ENCODE assay signal across 13 mouse cellular contexts in genomic region chr12:98268441-98269369, GRCm38 (mm10). TPM values are rescaled to one million over a fixed set of nuclear protein-coding genes. Genes with fewer than 3 reads are reported as not detected.
DNase-seq lines count a peak whose midpoint lies in the region; ATAC-seq and TF ChIP-seq lines count a peak whose summit lies in the region.
"Had no signal": no experiment of that assay in that cellular context is flagged by ENCODE, and none has a peak within 500 bp of the region (broad histone marks: within the 10 kb centered on the region; RNA-seq: fewer than 3 reads in every experiment).

Gene Gpr65 (plus strand): TSS chr12:98268635.

- H3K27ac ChIP-seq in gastrocnemius, adult 2 months: no peak within 1 kb of the TSS
- peak within 1 kb of the TSS; percentile 83 for H3K27ac ChIP-seq in thymus, adult 2 months (ENCODE audit: control insufficient read depth, insufficient read depth, low read length)
- H3K27ac ChIP-seq in macrophage: peak within 1 kb of the TSS; percentile 70
- H3K27ac ChIP-seq: limb, embryonic 10.5 days had no signal

- H3K4me3 ChIP-seq in gastrocnemius, adult 2 months: peak within 1 kb of the TSS; percentile 13; the same call in 1 of the 2 replicates
- H3K4me3 ChIP-seq in thymus, adult 2 months (ENCODE audit: control insufficient read depth, insufficient read depth, low read length): peak within 1 kb of the TSS; percentile 37
- peak within 1 kb of the TSS; percentile 53 for H3K4me3 ChIP-seq in macrophage (ENCODE audit: inconsistent target)
- H3K4me3 ChIP-seq: limb, embryonic 10.5 days had no signal

- H3K79me2 ChIP-seq in macrophage (ENCODE audit: inconsistent target): peaks cover 52% of the 10 kb centered on the region

- TF ChIP-seq CTCF in gastrocnemius, adult 2 months (IDR thresholded peaks at IDR 0.05): no peak
- no peak for TF ChIP-seq CTCF in thymus, adult 2 months (IDR thresholded peaks at IDR 0.05; ENCODE audit: borderline replicate concordance, control insufficient read depth, extremely low read depth, insufficient read depth, low read length, poor library complexity)

- no peak for ATAC-seq in erythroblast, adult 5-6 weeks (replicated peaks; ENCODE audit: low FRiP score, poor library complexity, severe bottlenecking)

- peaks cover 13% of the 10 kb centered on the region for H3K4me1 ChIP-seq in thymus, adult 2 months (replicated peaks; ENCODE audit: control insufficient read depth, insufficient read depth, low read length)

- no peak for TF ChIP-seq POLR2A in thymus, adult 2 months (IDR thresholded peaks at IDR 0.05; ENCODE audit: control insufficient read depth, extremely low read depth, insufficient read depth, low read length, poor library complexity)

- no peak for DNase-seq in gastrocnemius, adult 2 months
- no peak for DNase-seq in gastrocnemius, postnatal 4 days (ENCODE audit: low spot score in 2 of 2)
- peak; percentile 39 for DNase-seq in thymus, adult 2 months
- no peak for DNase-seq in thymus, adult 18-20 months
- DNase-seq in thymus, postnatal 4 days: peak; percentile 32
- DNase-seq in adrenal gland, adult (ENCODE audit: inconsistent age in 2 of 2, low spot score in 1 of 2): no peak
- DNase-seq: cerebellum, postnatal 14 days; lung, postnatal 4 days; right cerebral cortex, adult 18-20 months had no signal

- WGBS in thymus, adult 2 months: 9% methylated on average over 13 of the region's 13 CpGs
- 21% methylated on average over 13 of the region's 13 CpGs for WGBS in macrophage (ENCODE audit: missing documents)

- intact Hi-C loops in gastrocnemius, adult 2 months (cut with DNase I): no loop called here

- no peaks in the 10 kb centered on the region for H3K27me3 ChIP-seq in thymus, adult 2 months (ENCODE audit: control insufficient read depth, insufficient read depth, low read length)

- no peaks in the 10 kb centered on the region for H3K36me3 ChIP-seq in thymus, adult 2 months (ENCODE audit: control insufficient read depth, insufficient read depth, low read length)
- no peaks in the 10 kb centered on the region for H3K36me3 ChIP-seq in macrophage (ENCODE audit: inconsistent target)
- H3K36me3 ChIP-seq: limb, embryonic 10.5 days had no signal

RNA-seq across cellular contexts. Expression of gene Gpr65, which starts in this region (rescaled TPM):
- under 1 TPM; 0.11 to 0.15 TPM for total RNA-seq in gastrocnemius, adult 2 months (2021)
- total RNA-seq in gastrocnemius, postnatal 4 days (2021): under 1 TPM; 0.25 to 0.57 TPM
- 11.2 and 15.1 TPM in 2 replicates for polyA plus RNA-seq in thymus, adult 2 months (2012; rRNA removed)
- total RNA-seq in macrophage (2018; cell fraction: chromatin; rRNA removed): 100 to 1,000 TPM in 12 of 26 experiments, 10 to 100 TPM in 11, 1 to 10 TPM in 3; 4.4 to 225 (median 96.2) TPM
- 100 to 1,000 TPM in 25 of 26 experiments, 10 to 100 TPM in 1; 98.6 to 277 (median 172) TPM for total RNA-seq in macrophage (2018; cell fraction: cytosol; rRNA removed)
- 100 to 1,000 TPM in 23 of 26 experiments, 10 to 100 TPM in 3; 18.3 to 575 (median 202) TPM for total RNA-seq in macrophage (2018; cell fraction: nucleus; rRNA removed)
- polyA plus RNA-seq in macrophage (2018): 99.7 to 173 TPM (median 110 TPM) in 3 replicates
- total RNA-seq in erythroblast, adult 5-6 weeks (2015; ENCODE audit: low replicate concordance): 9.0 and 10.9 TPM in 2 replicates
- 7.9 and 10.0 TPM in 2 replicates for total RNA-seq in erythroblast, adult 5-6 weeks (2017; ENCODE audit: low replicate concordance)
- total RNA-seq: layer of hippocampus, adult 18-20 months had no signal

Comparison
In these comparisons a context has a peak if more than half of its experiments do, and no peak if none do; other contexts are left out.
1. RNA of gene Gpr65 (total RNA-seq): 7.9 to 10.9 TPM in erythroblast, adult 5-6 weeks; 0.25 to 0.57 TPM in gastrocnemius, postnatal 4 days and 0.11 to 0.15 TPM in gastrocnemius, adult 2 months; every median in the first group is over 4 times any median in the second.
2. DNase-seq: peak in thymus, adult 2 months (single experiment) and thymus, postnatal 4 days (single experiment); none in gastrocnemius, adult 2 months (single experiment), gastrocnemius, postnatal 4 days (0 of 2), thymus, adult 18-20 months (0 of 2) and adrenal gland, adult (0 of 2).
3. Peak in every context shown above with its lines, with median percentiles within 50 percentile points of each other: H3K4me3 ChIP-seq.